Mouse (Mus musculus) midbrain, postnatal 0 days (tissue): ENCODE results near the gene Noct. TPM values are rescaled to one million over a fixed set of nuclear protein-coding genes. Genes with fewer than 3 reads are reported as not detected.

ENCODE experiments used
- ATAC-seq: fragments of 200-750 bp; cut with Nextera tagmentation; 2 replicates; pipeline ENCODE4 v1.8.0; 2017; ENCODE audit warnings: moderate number of reproducible peaks, mild to moderate bottlenecking, moderate TSS enrichment, moderate library complexity; ENCODE audit not compliant: low FRiP score
- DNase-seq: peaks from one replicate; pipeline ENCODE4 v3.0.0-alpha.2; 2015; ENCODE audit warnings: low spot score
- H3K27ac ChIP-seq: fragments of 300-500 bp; sonication (generic); 2 replicates; pipeline ENCODE4 v1.5.1; 2014; ENCODE audit warnings: low read depth, mild to moderate bottlenecking, low read length, mixed read lengths
- H3K27me3 ChIP-seq: fragments of 300-500 bp; sonication (generic); 2 replicates; pipeline ENCODE4 v1.6.1; 2014; ENCODE audit warnings: low read length, control low read depth, mixed read lengths; ENCODE audit not compliant: insufficient read depth
- H3K36me3 ChIP-seq: fragments of 300-500 bp; sonication (generic); 2 replicates; pipeline ENCODE4 v1.6.1; 2014; ENCODE audit warnings: low read length, control low read depth, mixed read lengths; ENCODE audit not compliant: insufficient read depth
- H3K4me1 ChIP-seq: fragments of 300-500 bp; sonication (generic); 2 replicates; pipeline ENCODE4 v1.6.1; 2014; ENCODE audit warnings: mild to moderate bottlenecking, control low read depth, antibody characterized with exemption, low read length, mixed read lengths; ENCODE audit not compliant: insufficient read depth
- H3K4me2 ChIP-seq: fragments of 300-500 bp; sonication (generic); 2 replicates; pipeline ENCODE4 v1.6.1; 2014; ENCODE audit warnings: low read depth, mild to moderate bottlenecking, low read length, mixed read lengths; ENCODE audit not compliant: poor library complexity, severe bottlenecking
- H3K4me3 ChIP-seq: fragments of 300-500 bp; sonication (generic); 2 replicates; pipeline ENCODE4 v1.5.1; 2014; ENCODE audit warnings: low read depth, mild to moderate bottlenecking, low read length, moderate library complexity
- H3K9ac ChIP-seq: fragments of 300-500 bp; sonication (generic); replicated peaks from 2 replicates; pipeline ENCODE4 v1.6.1; 2014; ENCODE audit warnings: mild to moderate bottlenecking, low read length, moderate library complexity, mixed read lengths; ENCODE audit not compliant: poor library complexity, severe bottlenecking
- H3K9me3 ChIP-seq: fragments of 300-500 bp; sonication (generic); 2 replicates; pipeline ENCODE4 v1.6.1; 2016; ENCODE audit warnings: low read length, control low read depth
- CTCF ChIP-seq: IDR thresholded peaks from 2 replicates; pipeline ENCODE4 v1.5.1; 2016; ENCODE audit warnings: antibody characterized with exemption, mild to moderate bottlenecking
- WGBS: fragments of 180-500 bp; shearing (Covaris S2); extraction: QIAGEN DNeasy Blood & Tissue Kit; methylation state at CpG from one replicate; pipeline ENCODE4 v1.1.7; 2014; 5-methylcytosine and 5-hydroxymethylcytosine counted together
- polyA plus RNA-seq: library from polyadenylated mRNA; unstranded; fragments of >200 nt; fragmentation: Nextera tagmentation; extraction: Ambion mirVana; gene quantifications from 2 replicates; pipeline ENCODE4 v1.2.1, GENCODE M21; 2015
- total RNA-seq: library from RNA; depleted of rRNA; stranded (reverse); fragments of >200 nt; gene quantifications from 2 replicates; pipeline ENCODE4 v1.2.3, GENCODE M21; 2014

The Noct gene
- total and polyA plus RNA-seq, 2 experiments from 2014 or later: 36.7 to 50.0 TPM

- ATAC-seq (peak; percentile 80), DNase-seq (peak; percentile 88)
- Histone ChIP-seq H3K36me3 (no peaks in the 10 kb centered on the region), H3K27me3 (no peaks in the 10 kb centered on the region), H3K4me3 (no peak overlapping the region), H3K4me2 (no peak overlapping the region), H3K27ac (no peak overlapping the region), H3K4me1 (no peaks in the 10 kb centered on the region), H3K9me3 (no peaks in the 10 kb centered on the region), H3K9ac (no peak overlapping the region)
- WGBS: 47% methylated on average over 13 of the region's 13 CpGs
- peak; percentile 95 for TF ChIP-seq CTCF
These were observed 9.9 kb downstream of the Noct start for GRCm38 (mm10) chr3:51233918-51234751.

- no peak for TF ChIP-seq CTCF
- Histone ChIP-seq H3K9ac (no peak overlapping the region), H3K4me2 (no peak overlapping the region)
These were observed 10.5 kb downstream of the Noct start for GRCm38 (mm10) chr3:51234752-51235055.

DNA sequence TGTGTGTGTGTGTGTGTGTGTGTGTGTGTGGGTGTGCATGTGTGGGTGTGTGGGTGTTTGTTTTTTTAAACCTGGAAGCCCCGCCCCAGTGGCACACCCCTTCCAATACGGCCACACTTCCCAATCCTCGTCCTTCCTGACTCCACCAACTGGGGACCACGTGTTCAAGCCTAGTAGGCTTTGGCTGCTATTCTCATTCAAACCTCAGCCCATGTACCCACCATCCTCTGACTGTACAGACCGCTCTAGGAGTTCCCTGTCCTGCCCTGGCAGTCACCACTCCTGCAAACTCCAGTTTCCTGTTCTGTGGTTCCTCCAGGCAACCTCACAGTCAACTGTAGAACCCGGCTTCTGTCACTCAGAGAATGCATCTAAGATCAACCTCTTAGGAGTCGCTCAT, 14.3 kb downstream of the Noct start:
- no peak overlapping the region for H3K4me2 ChIP-seq
- no peak for ATAC-seq

More at GRCm38 (mm10) chr3:51234752-51235055, 10.5 kb downstream of the Noct start:
- ATAC-seq (peak; percentile 21; the same call in 1 of the 2 replicates), DNase-seq (no peak)
- no peaks in the 10 kb centered on the region for H3K27me3 ChIP-seq
- no peaks in the 10 kb centered on the region for H3K9me3 ChIP-seq
- H3K36me3 ChIP-seq: no peaks in the 10 kb centered on the region
- no peak overlapping the region for H3K27ac ChIP-seq
- WGBS: 70% methylated on average over 5 of the region's 5 CpGs
- no peaks in the 10 kb centered on the region for H3K4me1 ChIP-seq
- H3K4me3 ChIP-seq: no peak overlapping the region

GRCm38 (mm10) chr3:51239541-51239940, 15.3 kb downstream of the Noct start:
- Histone ChIP-seq H3K9me3 (no peaks in the 10 kb centered on the region), H3K27ac (no peak overlapping the region), H3K4me2 (no peak overlapping the region), H3K9ac (no peak overlapping the region), H3K36me3 (no peaks in the 10 kb centered on the region), H3K4me1 (no peaks in the 10 kb centered on the region), H3K4me3 (no peak overlapping the region), H3K27me3 (no peaks in the 10 kb centered on the region)
- 95% methylated on average over 3 of the region's 3 CpGs for WGBS
- TF ChIP-seq CTCF: no peak
- ATAC-seq (0 out of 2 replicates have a peak, but pooled peaks have one; percentile 20), DNase-seq (no peak)

More for the DNA sequence above, 14.3 kb downstream of the Noct start:
- no peak for DNase-seq
- Histone ChIP-seq H3K4me1 (no peaks in the 10 kb centered on the region), H3K36me3 (no peaks in the 10 kb centered on the region), H3K9me3 (no peaks in the 10 kb centered on the region), H3K9ac (no peak overlapping the region), H3K27me3 (no peaks in the 10 kb centered on the region), H3K27ac (no peak overlapping the region), H3K4me3 (no peak overlapping the region)
- WGBS: 91% methylated on average over 7 of the region's 7 CpGs
- no peak for TF ChIP-seq CTCF

DNA sequence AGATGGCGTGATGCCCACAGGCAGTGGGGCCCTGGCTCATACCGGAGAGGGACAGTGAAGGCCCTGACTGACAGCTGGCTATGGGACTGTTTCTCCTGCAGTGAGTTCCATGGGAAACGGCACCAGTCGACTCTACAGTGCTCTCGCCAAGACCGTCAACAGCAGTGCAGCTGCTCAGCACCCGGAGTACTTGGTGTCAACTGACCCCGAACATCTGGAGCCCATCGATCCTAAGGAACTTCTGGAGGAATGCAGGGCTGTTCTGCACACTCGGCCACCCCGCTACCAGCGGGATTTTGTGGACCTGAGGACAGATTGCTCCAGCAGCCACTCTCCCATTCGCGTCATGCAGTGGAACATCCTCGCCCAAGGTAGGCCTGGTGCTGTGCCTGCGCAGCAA, 23.5 kb downstream of the Noct start:
- Histone ChIP-seq H3K4me2 (no peak overlapping the region), H3K9ac (no peak overlapping the region), H3K4me3 (no peak overlapping the region), H3K4me1 (no peaks in the 10 kb centered on the region), H3K27ac (no peak overlapping the region), H3K36me3 (peaks cover 32% of the 10 kb centered on the region), H3K27me3 (no peaks in the 10 kb centered on the region), H3K9me3 (no peaks in the 10 kb centered on the region)
- ATAC-seq (no peak), DNase-seq (no peak)
- WGBS: 89% methylated on average over 16 of the region's 16 CpGs
- TF ChIP-seq CTCF: no peak

DNA sequence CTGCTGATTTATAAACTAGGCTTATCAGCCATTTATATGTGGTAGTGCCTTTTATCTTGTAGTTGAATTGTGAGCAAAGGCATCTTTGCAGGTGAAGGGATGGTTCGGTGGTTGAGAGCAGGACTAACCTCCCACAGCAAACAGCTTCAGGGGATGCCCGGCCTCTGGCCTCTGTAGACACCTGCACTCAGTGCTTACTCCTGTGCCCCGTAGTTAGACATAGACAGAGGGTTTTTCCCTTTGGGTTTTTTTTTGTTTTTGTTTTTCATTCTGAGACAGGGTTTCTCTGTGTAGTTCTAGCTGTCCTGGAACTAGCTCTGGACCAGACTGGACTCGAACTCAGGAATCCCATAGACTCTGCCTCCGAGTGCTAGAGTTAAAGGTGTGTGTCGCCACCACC, 24.4 kb downstream of the Noct start:
- H3K27ac ChIP-seq: no peak overlapping the region
- peaks cover 38% of the 10 kb centered on the region for H3K36me3 ChIP-seq

More for the DNA sequence above, 24.4 kb downstream of the Noct start:
- no peak for TF ChIP-seq CTCF
- WGBS: 97% methylated on average over 6 of the region's 6 CpGs
- ATAC-seq (no peak), DNase-seq (no peak)
- no peak overlapping the region for H3K4me3 ChIP-seq
- H3K9ac ChIP-seq: no peak overlapping the region
- H3K4me1 ChIP-seq: no peaks in the 10 kb centered on the region
- H3K27me3 ChIP-seq: no peaks in the 10 kb centered on the region
- H3K9me3 ChIP-seq: no peaks in the 10 kb centered on the region
- no peak overlapping the region for H3K4me2 ChIP-seq
